Mouse (Mus musculus) heart, postnatal 0 days (tissue): ENCODE data around the gene Atp7a.

Experiments
- CTCF ChIP-seq: IDR thresholded peaks from 2 replicates; pipeline ENCODE4 v1.5.1; 2016; ENCODE audit warnings: antibody characterized with exemption, control low read depth, low read depth
- EP300 ChIP-seq: IDR thresholded peaks from 2 replicates; pipeline ENCODE4 v1.6.1; 2016; ENCODE audit warnings: antibody characterized with exemption, low read depth

DNA sequence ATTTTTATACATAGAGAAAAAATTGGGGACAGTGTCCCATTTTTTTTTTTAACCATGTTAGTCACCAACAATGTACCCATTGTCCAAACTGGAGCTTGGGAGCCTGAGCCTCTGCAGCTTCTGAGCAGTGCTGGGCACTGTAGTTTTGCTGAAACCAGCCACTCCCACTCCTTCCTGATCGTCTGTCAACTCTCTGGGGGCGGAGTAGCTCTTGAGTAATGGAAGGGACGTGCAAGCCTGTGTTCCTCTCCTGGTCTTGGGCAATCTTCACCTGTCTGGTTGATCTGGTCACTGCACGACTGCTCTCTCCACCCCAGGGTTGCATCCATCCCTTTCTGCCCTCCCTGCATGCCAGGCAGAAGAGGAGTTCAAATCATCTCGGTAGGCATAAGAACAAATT is 136.9 kb downstream of the Atp7a start:
- TF ChIP-seq CTCF, result no peak
- no peak for TF ChIP-seq EP300
